Mouse (Mus musculus): ENCODE measurements around the gene Tha1. TPM values are rescaled to one million over a fixed set of nuclear protein-coding genes. Genes with fewer than 3 reads are reported as not detected.

Gene Tha1
- polyA plus RNA-seq, 1 experiment = 1.4 TPM

DNA sequence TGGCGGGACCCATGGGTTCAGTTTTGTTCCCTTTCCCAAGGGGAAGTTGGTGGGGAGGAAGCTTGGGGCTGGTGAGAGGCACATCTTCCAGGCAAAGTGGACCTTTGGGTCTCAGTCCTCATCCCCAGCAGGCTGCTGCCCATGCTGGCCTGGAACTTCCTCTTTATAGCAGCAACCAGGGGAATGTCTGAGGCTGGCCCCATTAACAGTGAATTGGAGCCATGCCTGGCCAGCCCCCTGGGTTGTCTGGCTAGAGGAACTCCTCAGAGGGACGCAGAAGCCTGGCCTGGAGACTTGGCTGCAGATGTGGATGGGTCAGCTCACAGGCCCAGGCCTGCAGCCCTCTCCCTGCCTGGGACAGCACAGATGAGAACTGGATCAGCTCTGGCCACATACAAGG lies 8.5 kb downstream of the Tha1 start:
- Histone ChIP-seq H3K79me2 (ENCODE audit: control insufficient read depth, insufficient read depth) (no peaks in the 10 kb centered on the region), H3K27me3 (ENCODE audit: control insufficient read depth, insufficient read depth, insufficient read length) (no peaks in the 10 kb centered on the region), H3K4me3 (ENCODE audit: insufficient read depth, poor library complexity, severe bottlenecking) (no peak overlapping the region), H3K79me3 (ENCODE audit: low read depth) (no peaks in the 10 kb centered on the region), H3K36me3 (ENCODE audit: control insufficient read depth, insufficient read depth) (no peaks in the 10 kb centered on the region), H3ac (ENCODE audit: control insufficient read depth, insufficient read length, low read depth) (no peak overlapping the region)
- TF ChIP-seq MYOG (IDR thresholded peaks at IDR 0.05; ENCODE audit: control insufficient read depth, extremely low read depth, insufficient read length) (no peak), USF1 (IDR thresholded peaks at IDR 0.05; ENCODE audit: low read depth) (no peak), FOSL1 (IDR thresholded peaks at IDR 0.05; ENCODE audit: insufficient read depth, low read length, poor library complexity, severe bottlenecking) (no peak), CTCF (IDR thresholded peaks at IDR 0.05; ENCODE audit: control insufficient read depth, insufficient read depth, insufficient read length) (no peak), CEBPB (IDR thresholded peaks at IDR 0.05; ENCODE audit: low read depth) (no peak), MAX (IDR thresholded peaks at IDR 0.05) (no peak), MYOD1 (IDR thresholded peaks at IDR 0.05; ENCODE audit: control insufficient read depth, insufficient read length, low read depth) (no peak)

DNA sequence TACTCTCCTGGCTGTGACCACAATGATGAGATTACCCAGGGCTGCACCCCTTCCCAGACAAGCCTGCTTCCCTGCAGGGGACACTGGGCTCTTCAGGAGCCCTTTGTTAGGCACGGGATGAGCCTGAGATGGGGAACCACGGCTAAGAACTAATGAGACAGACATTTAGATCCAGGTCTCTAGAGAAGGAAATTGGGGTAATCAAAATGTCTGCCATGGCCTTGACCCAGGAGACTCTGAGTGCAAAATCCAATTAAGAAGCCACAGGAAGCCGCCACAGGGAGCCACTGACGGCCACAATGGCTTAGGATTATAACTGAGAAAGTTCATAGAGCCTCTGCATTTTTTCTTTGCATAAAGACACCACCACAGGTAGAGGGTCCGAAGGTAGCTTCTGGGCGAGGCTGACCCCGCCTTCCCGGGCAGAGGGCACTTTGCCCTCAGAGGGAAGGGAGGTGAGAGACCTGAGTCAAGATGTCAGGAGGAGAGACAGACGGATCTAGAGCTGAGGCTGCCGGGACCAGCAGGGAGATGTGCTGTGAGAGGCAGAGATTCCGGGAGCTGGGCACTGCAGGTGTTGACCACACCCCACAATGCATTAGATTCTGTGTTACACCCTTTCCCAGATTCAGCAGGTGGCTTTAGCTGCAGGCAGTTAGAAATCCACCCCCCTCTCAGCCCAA lies 10.0 kb downstream of the Tha1 start:
- no peak overlapping the region for H3K4me3 ChIP-seq (ENCODE audit: insufficient read depth, poor library complexity, severe bottlenecking)
- TF ChIP-seq MAX (IDR thresholded peaks at IDR 0.05) (no peak), CEBPB (IDR thresholded peaks at IDR 0.05; ENCODE audit: low read depth) (no peak)
- H3K27me3 ChIP-seq (ENCODE audit: control insufficient read depth, insufficient read depth, insufficient read length) = no peaks in the 10 kb centered on the region
- H3K79me2 ChIP-seq (ENCODE audit: control insufficient read depth, insufficient read depth) = no peaks in the 10 kb centered on the region
- no peaks in the 10 kb centered on the region for H3K36me3 ChIP-seq (ENCODE audit: control insufficient read depth, insufficient read depth)
- H3ac ChIP-seq (ENCODE audit: control insufficient read depth, insufficient read length, low read depth) = no peak overlapping the region
- no peaks in the 10 kb centered on the region for H3K79me3 ChIP-seq (ENCODE audit: low read depth)

DNA sequence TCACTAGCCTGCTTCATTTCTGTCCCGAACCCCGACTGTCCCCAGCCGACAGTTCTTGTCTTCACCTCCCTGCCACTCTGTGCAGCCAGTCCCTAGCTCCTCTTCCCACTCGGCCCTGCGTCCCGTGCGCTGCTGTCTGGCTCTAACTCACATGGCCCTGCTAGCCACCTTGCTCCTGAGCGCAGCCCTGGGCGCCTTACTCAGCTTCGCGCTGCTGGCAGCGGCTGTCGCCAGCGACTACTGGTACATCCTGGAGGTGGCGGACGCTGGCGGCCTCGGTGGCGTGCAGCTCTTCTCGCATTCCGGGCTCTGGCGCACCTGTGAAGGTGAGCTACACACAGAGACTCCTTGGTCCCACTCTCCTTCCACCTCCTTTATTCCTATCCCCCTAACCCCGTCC lies 12.7 kb downstream of the Tha1 start, which contains the start of gene Tmem235:
Gene Tmem235, plus strand, starts transcription at position 152 of the 400 bp plus-strand sequence.
- no peaks in the 10 kb centered on the region for H3K27me3 ChIP-seq (ENCODE audit: control insufficient read depth, insufficient read depth, insufficient read length)

DNA sequence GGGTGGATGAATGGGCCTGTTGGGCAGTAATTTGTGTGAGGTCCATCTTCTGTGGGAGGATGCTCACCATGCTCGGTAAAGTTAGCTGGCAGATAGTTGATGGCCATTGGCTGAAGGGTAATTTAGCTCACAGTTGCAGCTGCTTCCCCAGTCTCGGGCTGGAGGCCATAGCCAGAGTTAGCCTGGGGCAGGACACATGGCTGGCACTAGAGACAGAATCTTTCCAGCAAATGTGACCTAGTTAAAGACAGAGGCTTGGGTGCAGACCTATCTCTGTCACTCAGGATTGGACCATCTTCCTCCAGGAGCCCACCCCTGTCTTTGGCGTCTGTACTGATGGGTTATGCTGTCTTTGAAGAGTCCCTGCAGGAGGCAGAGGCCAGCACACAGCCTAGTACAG lies 14.9 kb downstream of the Tha1 start:
- Histone ChIP-seq H3K79me3 (ENCODE audit: low read depth) (peaks cover 12% of the 10 kb centered on the region), H3ac (ENCODE audit: control insufficient read depth, insufficient read length, low read depth) (no peak overlapping the region), H3K27me3 (ENCODE audit: control insufficient read depth, insufficient read depth, insufficient read length) (no peaks in the 10 kb centered on the region), H3K4me3 (ENCODE audit: insufficient read depth, poor library complexity, severe bottlenecking) (no peak overlapping the region), H3K36me3 (ENCODE audit: control insufficient read depth, insufficient read depth) (peaks cover 41% of the 10 kb centered on the region), H3K79me2 (ENCODE audit: control insufficient read depth, insufficient read depth) (peaks cover 19% of the 10 kb centered on the region)
- TF ChIP-seq MYOG (IDR thresholded peaks at IDR 0.05; ENCODE audit: control insufficient read depth, extremely low read depth, insufficient read length) = no peak
- TF ChIP-seq FOSL1 (IDR thresholded peaks at IDR 0.05; ENCODE audit: insufficient read depth, low read length, poor library complexity, severe bottlenecking) = no peak
- TF ChIP-seq USF1 (IDR thresholded peaks at IDR 0.05; ENCODE audit: low read depth) = no peak
- no peak for TF ChIP-seq CTCF (IDR thresholded peaks at IDR 0.05; ENCODE audit: control insufficient read depth, insufficient read depth, insufficient read length)
- no peak for TF ChIP-seq MYOD1 (IDR thresholded peaks at IDR 0.05; ENCODE audit: control insufficient read depth, insufficient read length, low read depth)
- TF ChIP-seq MAX (IDR thresholded peaks at IDR 0.05) = no peak
- TF ChIP-seq CEBPB (IDR thresholded peaks at IDR 0.05; ENCODE audit: low read depth) = no peak

More for the DNA sequence above, 12.7 kb downstream of the Tha1 start, which contains the start of gene Tmem235:
- Histone ChIP-seq H3K79me2 (ENCODE audit: control insufficient read depth, insufficient read depth) (peaks cover 2% of the 10 kb centered on the region), H3K79me3 (ENCODE audit: low read depth) (peaks cover 2% of the 10 kb centered on the region), H3K36me3 (ENCODE audit: control insufficient read depth, insufficient read depth) (peaks cover 21% of the 10 kb centered on the region), H3ac (ENCODE audit: control insufficient read depth, insufficient read length, low read depth) (no peak within 1 kb of the TSS), H3K4me3 (ENCODE audit: insufficient read depth, poor library complexity, severe bottlenecking) (no peak within 1 kb of the TSS)
- TF ChIP-seq MYOD1 (IDR thresholded peaks at IDR 0.05; ENCODE audit: control insufficient read depth, insufficient read length, low read depth) (no peak), FOSL1 (IDR thresholded peaks at IDR 0.05; ENCODE audit: insufficient read depth, low read length, poor library complexity, severe bottlenecking) (no peak), CTCF (IDR thresholded peaks at IDR 0.05; ENCODE audit: control insufficient read depth, insufficient read depth, insufficient read length) (no peak), CEBPB (IDR thresholded peaks at IDR 0.05; ENCODE audit: low read depth) (no peak), USF1 (IDR thresholded peaks at IDR 0.05; ENCODE audit: low read depth) (no peak), MYOG (IDR thresholded peaks at IDR 0.05; ENCODE audit: control insufficient read depth, extremely low read depth, insufficient read length) (no peak), MAX (IDR thresholded peaks at IDR 0.05) (no peak)

DNA sequence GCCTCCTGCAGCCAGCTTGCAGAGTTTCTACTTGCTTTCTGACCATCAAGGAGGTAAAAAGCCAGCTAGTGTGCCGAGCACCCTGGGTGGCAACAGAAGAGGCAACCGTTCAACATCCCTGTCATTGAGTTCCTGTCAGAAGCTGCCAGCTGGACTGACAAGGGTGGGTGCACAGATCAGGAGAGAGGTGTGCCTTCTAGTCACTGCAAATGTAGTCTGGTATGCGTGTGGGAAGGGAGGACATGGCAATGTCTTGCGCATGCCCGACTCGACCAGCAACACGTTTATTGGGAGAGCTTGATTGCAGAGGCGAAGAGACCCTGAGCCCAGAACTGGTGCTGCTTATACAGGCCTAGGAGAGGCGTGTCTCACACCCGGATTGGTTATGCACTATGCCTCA lies 15.8 kb downstream of the Tha1 start:
- Histone ChIP-seq H3ac (ENCODE audit: control insufficient read depth, insufficient read length, low read depth) (no peak overlapping the region), H3K79me2 (ENCODE audit: control insufficient read depth, insufficient read depth) (peaks cover 28% of the 10 kb centered on the region), H3K4me3 (ENCODE audit: insufficient read depth, poor library complexity, severe bottlenecking) (no peak overlapping the region), H3K36me3 (ENCODE audit: control insufficient read depth, insufficient read depth) (peaks cover 51% of the 10 kb centered on the region), H3K27me3 (ENCODE audit: control insufficient read depth, insufficient read depth, insufficient read length) (no peaks in the 10 kb centered on the region), H3K79me3 (ENCODE audit: low read depth) (peaks cover 21% of the 10 kb centered on the region)
- TF ChIP-seq MAX (IDR thresholded peaks at IDR 0.05) (no peak), MYOG (IDR thresholded peaks at IDR 0.05; ENCODE audit: control insufficient read depth, extremely low read depth, insufficient read length) (no peak), CTCF (IDR thresholded peaks at IDR 0.05; ENCODE audit: control insufficient read depth, insufficient read depth, insufficient read length) (no peak), MYOD1 (IDR thresholded peaks at IDR 0.05; ENCODE audit: control insufficient read depth, insufficient read length, low read depth) (no peak), CEBPB (IDR thresholded peaks at IDR 0.05; ENCODE audit: low read depth) (no peak), FOSL1 (IDR thresholded peaks at IDR 0.05; ENCODE audit: insufficient read depth, low read length, poor library complexity, severe bottlenecking) (no peak), USF1 (IDR thresholded peaks at IDR 0.05; ENCODE audit: low read depth) (no peak)

DNA sequence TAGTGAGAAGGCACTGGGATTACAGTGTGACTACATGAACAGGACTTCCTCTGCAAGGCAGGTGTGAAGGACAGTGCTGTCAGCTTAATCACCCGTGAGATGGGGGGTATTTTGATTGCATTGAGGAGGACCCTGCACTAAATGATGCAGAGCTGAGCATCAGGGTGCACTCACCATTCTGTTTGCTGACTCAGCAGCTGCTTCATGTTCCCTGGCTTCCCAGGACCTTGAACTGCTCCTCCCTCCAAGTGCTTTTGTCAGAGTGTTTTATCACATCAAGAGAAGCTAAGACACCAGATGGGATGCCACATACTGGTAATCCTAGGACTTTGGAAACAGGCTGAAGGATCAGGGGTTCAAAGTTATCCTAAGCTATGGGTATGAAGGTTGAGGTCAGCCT lies 17.3 kb downstream of the Tha1 start:
- H3ac ChIP-seq (ENCODE audit: control insufficient read depth, insufficient read length, low read depth) = no peak overlapping the region
- H3K79me3 ChIP-seq (ENCODE audit: low read depth) = peaks cover 36% of the 10 kb centered on the region
- TF ChIP-seq MYOG (IDR thresholded peaks at IDR 0.05; ENCODE audit: control insufficient read depth, extremely low read depth, insufficient read length) (no peak), FOSL1 (IDR thresholded peaks at IDR 0.05; ENCODE audit: insufficient read depth, low read length, poor library complexity, severe bottlenecking) (no peak)
- H3K79me2 ChIP-seq (ENCODE audit: control insufficient read depth, insufficient read depth) = peaks cover 43% of the 10 kb centered on the region
- H3K27me3 ChIP-seq (ENCODE audit: control insufficient read depth, insufficient read depth, insufficient read length) = no peaks in the 10 kb centered on the region
- H3K36me3 ChIP-seq (ENCODE audit: control insufficient read depth, insufficient read depth) = peaks cover 65% of the 10 kb centered on the region
- H3K4me3 ChIP-seq (ENCODE audit: insufficient read depth, poor library complexity, severe bottlenecking) = no peak overlapping the region

All from C2C12 (cell line).